Mouse (Mus musculus): ENCODE measurements around the gene Wdr95. TPM values are rescaled to one million over a fixed set of nuclear protein-coding genes. Genes with fewer than 3 reads are reported as not detected.

Gene Wdr95
- polyA plus RNA-seq, 1 experiment: 1.9 TPM

DNA sequence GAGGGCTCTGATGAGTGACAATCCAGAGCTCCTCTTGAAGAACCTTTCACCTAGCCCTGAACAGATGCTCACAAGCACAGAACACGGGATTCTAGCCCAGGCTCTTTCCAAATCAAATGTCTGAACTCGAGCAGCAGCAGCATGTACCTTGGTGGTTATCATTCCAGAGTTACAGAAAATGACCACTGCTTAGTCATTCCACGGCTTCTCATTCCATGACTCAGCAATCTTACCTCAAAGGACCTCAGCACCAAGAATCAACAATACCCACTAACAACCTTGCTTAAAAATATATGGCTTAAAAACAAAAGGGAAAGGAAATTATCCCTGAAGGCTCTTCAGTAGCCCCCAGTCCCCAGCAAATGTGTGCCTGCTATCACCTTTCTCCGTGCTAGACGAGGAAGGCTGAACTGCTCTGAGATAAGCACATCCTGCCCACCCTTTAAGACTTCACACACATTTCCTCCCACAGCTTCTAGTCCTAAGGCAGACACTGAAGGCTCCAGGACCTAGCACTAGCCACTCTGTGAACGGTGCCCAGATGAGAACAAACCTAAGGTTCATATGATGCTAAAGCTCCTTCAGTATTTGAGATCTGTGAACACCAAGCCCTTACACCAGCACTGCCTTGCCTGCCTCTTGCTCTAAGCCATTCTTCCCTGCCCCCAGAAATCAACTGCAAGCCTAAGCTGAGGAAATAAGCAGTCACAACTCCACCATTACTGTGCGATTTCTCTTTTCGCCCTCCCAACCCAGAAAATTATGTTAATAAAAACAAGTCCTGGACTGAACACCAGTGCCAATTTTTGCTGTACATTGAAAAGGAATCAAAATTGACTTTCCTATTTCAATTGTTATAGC, 95.6 kb downstream of the Wdr95 start:
- DNase-seq (ENCODE audit: low read depth): no peak

DNA sequence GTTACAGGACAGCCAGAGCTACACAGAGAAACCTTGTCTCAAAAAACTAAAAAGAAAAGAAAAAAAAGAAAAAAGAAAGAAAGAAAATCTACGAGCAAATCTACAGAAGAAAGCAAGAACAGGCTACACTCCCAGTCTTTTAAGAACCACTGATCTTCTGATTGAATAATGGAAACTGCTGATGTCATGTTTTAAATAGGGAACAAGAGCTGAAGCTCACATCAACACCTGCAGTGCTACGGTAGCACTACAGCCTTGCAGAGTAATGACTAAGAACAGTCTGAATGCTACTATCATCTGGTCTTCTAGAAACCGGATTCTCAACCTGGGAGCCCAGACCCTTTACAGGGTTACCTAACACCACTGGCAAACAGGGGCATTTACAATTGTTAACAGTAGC, 97.1 kb downstream of the Wdr95 start:
- no peak for DNase-seq (ENCODE audit: low read depth)

DNA sequence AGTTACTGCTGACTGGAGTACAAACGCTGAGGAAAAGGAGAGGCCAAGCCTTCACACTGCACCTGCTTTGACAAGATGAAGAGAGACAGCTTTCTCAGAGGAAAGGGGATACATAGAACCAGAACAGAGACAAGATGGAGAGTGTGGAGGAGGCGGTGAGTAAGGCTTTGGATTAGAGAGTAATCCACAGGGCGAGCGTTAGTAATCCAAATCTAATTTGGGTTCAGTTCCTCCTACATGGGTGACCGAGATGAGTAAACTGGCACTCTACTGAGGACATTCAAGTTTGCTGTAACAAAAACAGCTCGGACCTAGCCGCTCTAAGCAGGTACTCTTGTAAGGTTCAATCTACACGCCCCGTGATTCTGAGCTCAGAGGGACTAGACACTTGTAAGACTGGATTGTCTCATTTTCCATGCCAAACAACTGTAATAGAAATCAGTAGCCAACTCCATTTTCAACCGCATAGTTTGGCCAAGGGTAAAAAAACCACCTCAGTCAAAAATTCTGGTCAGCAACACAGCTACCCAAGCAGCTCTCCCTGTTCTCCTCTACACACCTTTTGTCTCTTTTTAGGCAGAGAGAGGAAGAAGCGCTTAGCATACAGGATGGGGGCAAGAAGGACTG, 106.0 kb downstream of the Wdr95 start:
- DNase-seq (ENCODE audit: low read depth): peak; percentile 22

DNA sequence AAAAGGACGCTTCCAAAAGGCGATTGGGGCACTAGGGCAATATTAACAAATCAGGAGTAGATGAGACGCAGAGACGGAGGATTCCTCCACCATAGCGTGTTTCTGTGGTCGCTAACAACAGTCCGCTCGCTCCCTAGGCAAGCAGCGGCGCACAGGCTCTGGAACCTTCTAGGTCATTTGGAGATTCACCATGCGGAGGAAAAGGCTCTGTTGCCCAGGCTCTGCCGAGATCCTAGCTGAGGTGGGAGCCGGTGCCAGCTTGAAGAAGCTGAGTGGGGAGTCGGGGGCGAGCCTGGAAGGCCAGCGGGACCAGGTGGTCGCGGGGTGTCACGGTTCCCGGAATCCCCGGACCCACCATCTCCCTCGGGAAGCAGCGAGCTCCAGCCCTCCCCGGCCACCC, 107.1 kb downstream of the Wdr95 start:
- DNase-seq (ENCODE audit: low read depth): no peak

DNA sequence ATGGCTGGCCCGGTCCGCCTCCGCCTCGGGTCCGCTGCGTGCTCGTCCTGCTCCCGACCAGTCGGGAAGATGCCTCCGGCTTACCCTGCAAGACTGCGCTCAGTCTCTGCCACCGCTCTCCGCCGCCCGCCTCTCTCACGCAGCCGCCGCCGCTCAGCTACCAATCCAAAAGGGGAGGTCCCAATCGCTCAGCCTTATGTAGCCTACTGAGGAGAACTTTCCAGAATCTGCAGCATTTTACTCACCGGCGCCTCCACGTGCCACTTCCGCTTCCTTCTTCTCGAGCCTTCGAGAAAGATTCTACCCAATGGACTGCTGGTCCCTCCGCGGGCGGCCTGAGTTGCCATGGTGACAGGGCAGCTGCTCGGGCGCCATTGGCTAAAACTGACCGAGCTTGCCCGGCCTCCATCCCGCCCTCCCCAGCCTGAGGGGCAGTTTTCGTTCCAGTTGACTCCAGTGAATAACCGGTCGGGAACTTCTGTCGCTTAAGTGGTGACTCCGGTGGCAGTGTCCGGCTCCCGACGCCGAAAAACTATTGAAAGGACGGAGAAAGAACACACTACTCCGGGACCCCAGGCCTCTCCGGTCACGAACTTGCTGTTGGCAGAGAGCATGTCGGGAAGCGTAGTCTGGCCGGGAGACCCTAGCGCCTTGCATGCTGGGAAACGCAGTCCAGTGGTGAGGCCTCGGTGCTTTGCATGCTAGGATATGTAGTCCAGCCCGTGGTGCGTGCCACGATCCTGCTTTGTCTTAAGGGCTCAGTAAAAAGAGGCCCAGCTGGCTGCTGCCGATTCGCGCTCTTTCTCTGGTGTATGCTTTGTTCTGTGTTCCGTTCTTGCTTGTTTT, 107.8 kb downstream of the Wdr95 start, which contains the start of gene Hsph1:
TSS of gene Hsph1 (minus strand) at position 302 of the 846 bp plus-strand sequence.
- peak; percentile 93 for DNase-seq (ENCODE audit: low read depth)

DNA sequence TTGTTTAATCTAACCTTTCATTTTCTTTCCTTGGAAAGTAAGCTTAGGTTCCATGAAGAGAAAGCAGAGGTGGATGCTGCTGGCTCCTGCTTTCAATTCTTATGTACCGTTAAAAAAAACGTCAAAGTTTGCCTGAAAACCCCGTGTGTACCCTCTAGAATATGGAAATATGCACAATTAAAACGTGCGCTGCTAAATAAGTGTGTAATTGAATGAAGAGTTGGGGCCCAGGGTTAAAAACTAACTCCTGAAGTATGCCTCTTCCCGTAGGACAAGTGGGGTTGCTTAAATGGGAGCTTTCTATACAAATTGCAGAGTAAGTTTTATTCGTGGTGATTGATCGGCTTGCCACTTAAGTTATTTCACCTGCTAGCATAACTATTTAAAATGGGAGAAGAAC, 108.8 kb downstream of the Wdr95 start:
- no peak for DNase-seq (ENCODE audit: low read depth)

DNA sequence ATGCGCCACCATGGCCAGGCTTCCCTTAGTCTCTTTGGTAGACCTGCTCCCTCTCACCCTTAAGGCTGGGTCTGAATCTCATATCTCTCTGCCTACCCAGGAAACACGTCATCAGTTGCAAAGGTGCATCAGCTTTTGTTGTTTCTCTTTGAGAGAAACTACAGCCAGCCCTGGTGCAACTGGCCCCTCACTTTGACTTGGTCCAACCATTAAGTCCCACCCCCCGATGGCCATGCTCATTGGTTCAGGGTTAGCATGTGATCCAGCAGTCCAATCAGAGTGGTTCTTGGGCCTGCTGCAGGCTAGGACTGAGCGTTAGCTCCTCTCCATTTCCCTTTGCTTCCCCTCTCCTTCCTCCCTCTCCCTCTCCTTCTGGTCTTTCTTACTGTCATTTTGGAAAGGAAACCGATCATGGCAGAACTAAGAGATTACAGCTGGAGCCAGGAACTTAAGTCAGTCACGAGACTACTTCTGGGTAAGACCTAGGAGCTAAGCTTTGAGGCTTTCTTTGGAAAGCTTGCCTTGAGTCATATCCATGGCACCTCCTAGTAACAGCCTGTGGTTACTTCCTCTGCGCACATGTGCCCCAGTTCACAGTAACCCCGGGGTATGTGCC, 112.9 kb downstream of the Wdr95 start:
- no peak for DNase-seq (ENCODE audit: low read depth)

DNA sequence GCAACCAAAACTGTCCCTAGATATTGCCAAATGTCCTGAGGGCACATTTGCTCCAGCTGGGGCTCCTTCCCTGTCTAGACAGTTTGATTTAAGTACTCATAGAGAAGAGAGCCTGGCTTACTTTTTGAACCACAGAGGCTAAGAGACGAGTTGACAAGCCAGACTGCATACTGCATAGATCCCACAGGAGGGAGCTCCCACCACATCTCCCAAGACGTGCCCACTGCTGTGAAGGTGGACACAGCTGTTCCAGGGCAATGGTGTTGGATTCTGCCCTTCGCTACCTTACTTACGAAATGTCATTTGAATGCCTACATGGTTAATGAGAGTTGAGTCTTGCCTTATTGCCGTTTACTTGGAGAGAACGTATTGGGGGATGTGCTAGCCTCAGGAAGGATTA, 113.9 kb downstream of the Wdr95 start:
- no peak for DNase-seq (ENCODE audit: low read depth)

DNA sequence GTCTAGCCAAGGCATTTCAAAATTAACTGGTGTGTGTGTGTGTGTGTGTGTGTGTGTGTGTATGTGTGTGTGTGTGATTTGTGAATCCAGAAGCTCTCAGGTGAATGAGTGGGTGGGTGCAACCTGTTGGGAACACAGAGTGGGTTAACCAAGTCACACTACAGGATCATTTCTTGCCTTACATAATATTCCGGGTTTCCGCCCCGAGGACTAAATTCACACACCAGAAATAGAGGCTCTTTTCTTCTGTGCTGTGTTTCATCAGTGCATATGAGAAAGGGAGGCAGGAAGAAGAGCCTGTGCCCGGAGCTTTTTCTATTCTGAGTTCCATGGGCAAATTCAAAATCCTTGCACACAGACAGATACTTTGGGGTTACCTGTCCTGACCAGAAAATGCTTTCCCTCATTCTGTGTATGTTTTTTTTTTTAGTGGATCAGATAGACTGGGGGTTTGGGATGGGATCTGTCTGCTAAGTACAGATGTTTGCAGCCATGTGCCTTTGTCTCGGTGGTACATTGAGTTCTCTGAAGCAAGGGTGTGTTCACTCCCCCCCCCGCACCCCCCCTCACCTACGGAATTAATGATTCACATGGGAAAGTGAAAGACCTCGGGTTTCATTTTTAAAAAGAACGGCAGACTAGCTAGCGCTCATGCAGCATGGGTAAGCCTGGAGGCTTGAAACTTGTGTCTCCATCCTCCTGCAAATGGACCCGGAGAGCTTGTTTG, 114.5 kb downstream of the Wdr95 start:
- peak; percentile 34 for DNase-seq (ENCODE audit: low read depth)

DNA sequence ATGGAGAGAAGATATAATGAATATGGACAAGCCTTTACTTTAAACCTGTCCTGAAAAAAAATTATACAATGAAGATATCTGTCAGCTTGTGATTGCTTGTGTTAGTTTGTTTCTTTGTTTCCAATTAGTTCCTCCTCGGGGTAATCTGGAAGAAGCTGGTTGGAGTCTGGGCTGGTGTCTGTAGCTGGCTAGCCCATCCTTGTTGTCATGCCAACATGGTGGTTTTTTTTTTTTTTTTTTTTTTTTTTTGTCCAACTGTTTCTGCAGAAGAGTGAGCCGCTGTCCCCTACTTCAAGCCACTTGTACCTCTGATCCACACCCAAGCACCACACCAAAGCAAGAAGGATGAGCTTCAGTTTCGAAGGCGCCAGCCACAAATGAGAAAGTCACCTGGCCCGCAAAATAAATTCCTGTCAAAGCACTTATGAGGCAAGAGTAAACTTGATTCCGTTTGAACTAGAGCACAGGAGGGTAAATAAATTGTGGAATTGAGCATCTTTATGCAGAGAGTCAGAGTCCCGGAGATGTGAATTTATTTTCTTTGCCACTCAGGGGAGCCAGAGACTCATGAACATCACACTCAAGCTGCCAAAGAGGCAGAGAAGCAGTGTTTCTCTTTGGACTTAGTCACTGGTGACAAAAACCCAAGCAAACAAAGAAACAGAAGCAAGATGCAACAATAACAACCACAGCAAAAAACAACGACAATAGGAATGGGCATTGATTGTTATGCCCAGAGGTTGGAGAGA, 119.1 kb downstream of the Wdr95 start:
- no peak for DNase-seq (ENCODE audit: low read depth)

DNA sequence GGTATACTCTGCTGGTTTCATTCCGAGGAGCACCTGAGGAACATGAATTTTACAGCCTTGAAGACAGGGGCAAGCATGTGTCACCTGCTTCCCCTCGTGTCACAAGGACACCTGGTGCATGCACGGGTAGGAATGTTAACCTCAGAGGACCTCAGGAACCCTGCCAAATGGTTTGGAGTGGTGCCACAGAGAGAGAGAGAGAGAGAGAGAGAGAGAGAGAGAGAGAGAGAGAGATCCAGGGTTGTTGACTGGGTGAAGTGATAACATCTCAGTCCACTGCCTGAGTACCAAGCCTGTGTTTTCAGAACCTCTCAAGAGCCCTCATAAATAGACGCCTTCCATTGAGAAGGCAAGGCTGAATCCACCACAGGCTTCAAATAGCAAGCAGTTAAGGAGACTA, 119.7 kb downstream of the Wdr95 start:
- no peak for DNase-seq (ENCODE audit: low read depth)

DNA sequence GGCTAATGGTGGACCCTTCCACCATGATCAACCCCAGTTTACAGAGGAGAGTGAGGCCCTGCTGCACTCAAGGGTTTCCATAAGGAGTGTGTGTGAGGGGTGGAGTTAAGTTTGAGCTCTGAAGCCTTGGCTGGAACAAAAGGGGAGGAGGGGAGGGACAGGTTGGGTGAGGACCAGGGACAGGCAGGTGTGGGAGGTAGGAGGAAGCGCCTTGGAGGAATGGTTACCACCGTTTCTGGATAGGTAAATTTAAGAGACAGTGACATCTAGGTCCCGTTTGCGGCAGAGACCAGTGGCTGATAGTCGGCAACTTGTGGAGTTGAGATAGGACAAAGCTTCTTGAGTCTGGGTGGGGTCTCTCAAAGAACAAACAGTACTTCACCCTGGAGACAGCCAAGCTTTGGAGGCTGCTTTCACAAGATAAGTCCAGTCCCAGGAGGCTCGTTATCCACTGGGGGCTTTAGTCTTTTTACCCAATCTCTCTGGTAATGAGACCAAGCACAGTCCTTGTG, 120.5 kb downstream of the Wdr95 start:
- no peak for DNase-seq (ENCODE audit: low read depth)

DNA sequence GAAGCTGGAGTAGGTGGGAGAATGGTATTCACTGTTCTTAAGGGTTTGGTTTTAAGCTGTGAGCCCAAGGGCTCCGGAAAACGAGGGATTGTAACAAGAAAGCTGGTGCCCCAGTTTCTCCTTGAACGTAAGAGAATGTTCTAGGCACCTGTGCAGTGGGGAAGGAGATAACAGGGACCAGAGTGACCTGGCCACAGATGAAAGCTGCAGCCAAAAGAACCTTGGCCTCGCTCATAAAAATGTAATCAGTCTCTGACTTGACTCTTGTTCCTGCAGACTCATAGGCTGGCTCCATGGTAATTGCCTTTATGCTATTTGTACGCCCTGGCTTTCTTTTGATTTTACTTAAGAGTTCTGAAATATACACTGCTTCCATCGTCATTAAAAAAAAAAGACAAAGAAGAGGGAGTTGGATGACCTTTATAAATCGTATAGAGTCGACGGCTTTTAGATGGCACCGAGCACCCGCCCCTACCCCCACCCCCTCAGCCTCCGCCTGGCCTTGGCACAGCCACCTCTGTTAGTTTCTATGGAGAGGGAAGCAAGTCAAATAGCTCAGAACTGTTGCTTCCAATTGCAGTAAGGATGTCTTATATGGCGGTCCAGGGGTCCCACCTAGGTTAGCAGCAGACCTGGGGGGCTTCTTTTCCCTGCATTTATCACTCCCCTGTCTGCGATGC, 121.2 kb downstream of the Wdr95 start:
- DNase-seq (ENCODE audit: low read depth): no peak

DNA sequence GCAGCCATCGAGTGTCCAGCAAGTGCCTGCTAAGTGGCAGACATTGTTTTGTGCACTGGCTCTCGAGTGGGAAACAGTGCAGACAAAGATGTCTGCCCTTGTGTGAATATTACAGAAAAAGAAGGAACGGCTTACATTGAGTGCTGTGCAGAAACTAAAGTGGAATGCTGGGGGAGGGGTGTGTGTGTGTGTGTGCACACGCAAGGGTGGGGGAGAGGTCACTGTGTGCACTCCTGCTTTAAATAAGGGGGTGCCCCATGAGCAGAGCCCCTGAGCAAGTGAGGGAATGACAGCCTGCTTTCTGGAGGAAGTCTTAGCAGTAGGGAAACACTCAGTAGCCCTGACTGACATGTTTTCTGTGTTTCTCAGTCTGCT, 121.7 kb downstream of the Wdr95 start:
- DNase-seq (ENCODE audit: low read depth): no peak

DNA sequence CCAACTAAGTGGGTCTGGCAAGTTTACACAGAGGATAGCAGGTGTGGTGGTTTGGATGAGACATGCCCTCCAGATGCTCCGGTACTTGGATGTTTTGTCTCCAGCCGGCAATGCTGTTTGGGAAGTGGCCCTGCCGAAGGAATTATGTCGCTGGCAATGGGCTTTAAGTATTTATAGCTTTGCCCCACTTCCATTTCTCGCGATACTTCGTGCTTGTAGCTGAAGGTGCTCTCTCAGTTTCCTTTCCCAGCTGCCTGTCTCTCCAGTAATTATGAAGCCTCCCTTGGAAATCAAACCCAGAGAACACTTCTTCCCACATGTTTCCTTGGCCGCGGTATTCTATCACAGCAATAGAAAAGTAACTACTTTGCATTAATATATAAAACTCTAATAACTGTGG, 127.2 kb downstream of the Wdr95 start:
- no peak for DNase-seq (ENCODE audit: low read depth)

DNA sequence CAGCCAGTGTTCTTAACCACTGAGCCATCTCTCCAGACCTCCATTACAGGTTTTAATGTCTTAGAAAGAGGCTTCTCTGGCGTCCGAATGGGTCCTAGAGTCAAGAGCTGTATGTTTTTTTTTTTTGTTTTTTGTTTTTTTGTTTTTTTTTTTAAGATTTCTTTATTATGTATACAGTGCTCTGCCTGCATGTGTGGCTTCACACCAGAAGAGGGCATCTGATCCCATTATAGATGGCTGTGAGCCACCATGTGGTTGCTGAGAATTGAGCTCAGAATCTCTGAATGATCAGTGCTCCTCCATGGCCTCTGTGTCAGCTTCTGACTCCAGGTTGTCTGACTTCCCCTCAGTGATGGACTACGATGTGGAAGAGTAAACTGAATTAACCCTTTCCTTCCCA, 129.5 kb downstream of the Wdr95 start:
- DNase-seq (ENCODE audit: low read depth): no peak

DNA sequence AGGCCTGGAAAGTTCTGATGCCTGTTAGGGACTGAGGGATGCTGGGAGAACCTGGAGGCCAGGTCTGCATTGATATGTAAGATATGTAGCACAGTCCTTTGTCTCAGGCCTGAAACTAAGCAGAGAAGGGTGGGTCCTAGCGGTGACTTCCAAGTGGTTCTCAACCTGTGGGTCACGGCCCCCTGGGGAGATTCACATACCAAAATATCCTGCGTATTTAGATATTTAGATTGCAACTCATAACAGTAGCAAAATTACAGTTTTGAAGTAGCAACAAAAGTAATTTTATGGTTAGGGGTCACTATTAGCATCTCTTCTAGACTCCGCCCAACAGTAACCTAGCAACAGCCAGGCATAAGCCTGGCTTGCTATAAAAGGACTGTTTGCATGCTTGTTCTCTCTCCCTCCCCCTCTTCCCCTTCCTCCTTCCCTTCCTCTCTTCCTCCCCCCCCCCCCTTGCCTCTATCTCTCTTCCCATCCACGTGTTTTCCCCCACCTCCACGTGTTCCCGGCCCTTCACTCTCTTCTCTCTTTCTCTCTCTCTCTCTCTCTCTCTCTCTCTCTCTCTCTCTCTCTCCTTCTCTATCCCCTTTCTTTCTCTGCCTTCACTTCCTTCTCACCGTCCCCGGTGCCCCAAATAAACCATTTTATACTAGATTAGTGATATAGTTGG, 130.4 kb downstream of the Wdr95 start:
- no peak for DNase-seq (ENCODE audit: low read depth)

DNA sequence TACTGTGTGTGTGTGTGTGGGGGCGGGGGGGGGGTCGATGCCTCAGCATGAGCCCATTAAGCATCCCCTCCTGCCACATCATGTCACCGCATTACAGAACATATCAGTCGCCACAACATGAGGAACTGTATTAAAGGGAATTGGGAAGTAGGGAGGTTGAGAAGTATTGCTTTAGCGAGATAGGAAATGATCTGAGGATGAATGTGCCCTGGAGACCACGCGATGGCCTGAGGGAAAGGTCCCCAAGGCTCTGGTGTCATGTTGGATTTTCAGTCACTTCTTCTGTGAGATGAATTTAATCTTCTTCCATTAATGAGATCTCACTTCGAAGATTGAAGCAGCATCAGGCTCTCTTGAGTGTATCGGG, 130.9 kb downstream of the Wdr95 start:
- DNase-seq (ENCODE audit: low read depth): no peak

DNA sequence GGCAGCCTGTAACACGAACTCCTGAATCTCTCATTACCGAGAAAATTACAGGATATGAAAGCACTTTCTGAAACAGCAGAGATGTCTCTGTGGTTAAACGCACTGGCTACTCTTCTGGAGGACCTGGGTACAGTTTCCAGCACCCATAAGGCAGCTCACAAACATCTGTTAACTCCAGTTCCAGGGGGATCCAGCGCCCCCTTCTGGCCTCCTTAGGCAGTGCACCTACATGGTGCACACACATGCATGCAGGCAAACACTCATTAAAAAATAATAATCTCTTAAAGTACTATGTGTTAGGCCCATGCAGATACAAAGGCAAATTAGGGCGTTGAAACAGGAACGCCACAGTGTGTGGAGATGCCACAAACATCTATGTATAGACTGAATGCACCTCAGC, 132.9 kb downstream of the Wdr95 start:
- DNase-seq (ENCODE audit: low read depth): no peak

Data from gonadal fat pad, adult 2 months (tissue).